Mouse (Mus musculus): ENCODE results near the gene Bend7. TPM values are rescaled to one million over a fixed set of nuclear protein-coding genes. Genes with fewer than 3 reads are reported as not detected.

The Bend7 gene
- polyA plus RNA-seq, 2 experiments, result 0.94 to 1.2 TPM

DNA sequence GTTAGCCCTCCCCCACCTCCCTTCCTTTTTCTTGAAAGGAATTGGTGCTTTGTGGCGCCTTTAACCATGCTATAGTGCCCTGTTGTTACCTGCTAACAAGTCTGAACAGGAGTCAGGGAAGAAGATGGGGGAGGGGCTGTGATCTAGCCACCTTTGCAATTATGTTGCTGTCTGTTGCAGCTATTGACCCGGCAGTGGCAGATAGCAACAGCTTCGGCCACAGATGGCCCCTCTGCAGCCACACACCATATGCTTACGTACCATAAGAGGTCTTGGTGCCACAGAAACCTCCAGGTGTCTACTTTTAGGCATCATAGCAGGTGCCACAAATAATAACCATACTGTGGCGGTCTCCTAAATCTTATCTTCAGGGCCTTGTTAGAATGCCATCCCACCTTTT, 43.1 kb downstream of the Bend7 start:
- TF ChIP-seq EP300 (IDR thresholded peaks at IDR 0.05; ENCODE audit: low read depth), result no peak
- TF ChIP-seq CTCF (IDR thresholded peaks at IDR 0.05; ENCODE audit: low read depth), result no peak
- Histone ChIP-seq H3K4me2 (ENCODE audit: low read depth) (no peak overlapping the region), H3K9ac (replicated peaks) (no peak overlapping the region), H3K36me3 (replicated peaks; ENCODE audit: control insufficient read depth, insufficient read depth, low read depth) (no peaks in the 10 kb centered on the region), H3K27ac (no peak overlapping the region), H3K4me1 (replicated peaks; ENCODE audit: control insufficient read depth in 2 of 2, insufficient read depth in 2 of 2, low read length in 1 of 2) (no peaks in the 10 kb centered on the region), H3K27me3 (ENCODE audit: control insufficient read depth, insufficient read depth, low read length) (no peaks in the 10 kb centered on the region), H3K4me3 (ENCODE audit: insufficient read depth in 1 of 2, low read depth in 2 of 2, low read length in 2 of 2) (no peak overlapping the region), H3K9me3 (ENCODE audit: control insufficient read depth, low read length) (no peaks in the 10 kb centered on the region)
- ATAC-seq (ENCODE audit: insufficient read depth), result no peak
- DNase-seq (ENCODE audit: low read depth in 3 of 3, low spot score in 3 of 3), result no peak
- WGBS (ENCODE audit: insufficient replicate concordance), result 58% methylated on average over 5 of the region's 5 CpGs

DNA sequence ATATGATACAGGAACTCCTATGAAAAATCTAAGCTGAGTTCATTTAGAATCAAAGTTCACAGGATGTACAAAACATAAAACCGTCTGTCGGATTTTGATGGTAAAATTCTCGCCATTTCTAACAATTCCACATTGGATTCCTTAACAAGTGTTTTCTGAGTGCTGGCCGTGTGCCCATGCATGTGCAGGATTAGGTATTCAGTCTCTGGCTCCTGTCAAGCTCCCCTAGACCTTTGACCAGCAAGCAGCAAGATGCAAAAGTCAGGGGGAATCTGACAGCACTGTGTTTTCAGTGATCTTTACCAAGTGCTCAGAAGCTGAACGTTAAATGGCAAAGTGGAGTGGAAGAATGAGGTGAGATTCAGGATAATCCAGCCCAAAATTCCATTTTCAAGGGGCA, 44.3 kb downstream of the Bend7 start:
- TF ChIP-seq CTCF (IDR thresholded peaks at IDR 0.05; ENCODE audit: low read depth) (no peak), EP300 (IDR thresholded peaks at IDR 0.05; ENCODE audit: low read depth) (no peak)
- Histone ChIP-seq H3K27ac (no peak overlapping the region), H3K36me3 (replicated peaks; ENCODE audit: control insufficient read depth, insufficient read depth, low read depth) (no peaks in the 10 kb centered on the region), H3K4me1 (replicated peaks; ENCODE audit: control insufficient read depth in 2 of 2, insufficient read depth in 2 of 2, low read length in 1 of 2) (no peaks in the 10 kb centered on the region), H3K9ac (replicated peaks) (no peak overlapping the region), H3K9me3 (ENCODE audit: control insufficient read depth, low read length) (no peaks in the 10 kb centered on the region), H3K27me3 (ENCODE audit: control insufficient read depth, insufficient read depth, low read length) (no peaks in the 10 kb centered on the region), H3K4me2 (ENCODE audit: low read depth) (no peak overlapping the region), H3K4me3 (ENCODE audit: insufficient read depth in 1 of 2, low read depth in 2 of 2, low read length in 2 of 2) (no peak overlapping the region)
- DNase-seq (ENCODE audit: low read depth in 3 of 3, low spot score in 3 of 3), result no peak
- ATAC-seq (ENCODE audit: insufficient read depth), result no peak
- WGBS (ENCODE audit: insufficient replicate concordance), result 62% methylated on average over 5 of the region's 5 CpGs

- no peaks in the 10 kb centered on the region for H3K27me3 ChIP-seq (ENCODE audit: control insufficient read depth, insufficient read depth, low read length)
- no peak overlapping the region for H3K4me3 ChIP-seq (ENCODE audit: insufficient read depth in 1 of 2, low read depth in 2 of 2, low read length in 2 of 2)
- 58% methylated on average over 3 of the region's 3 CpGs for WGBS (ENCODE audit: insufficient replicate concordance)
- H3K36me3 ChIP-seq (replicated peaks; ENCODE audit: control insufficient read depth, insufficient read depth, low read depth), result no peaks in the 10 kb centered on the region
- H3K4me2 ChIP-seq (ENCODE audit: low read depth), result no peak overlapping the region
- ATAC-seq (ENCODE audit: insufficient read depth) (no peak), DNase-seq (ENCODE audit: low read depth in 3 of 3, low spot score in 3 of 3) (no peak)
- H3K27ac ChIP-seq, result no peak overlapping the region
- TF ChIP-seq EP300 (IDR thresholded peaks at IDR 0.05; ENCODE audit: low read depth), result no peak
- no peak for TF ChIP-seq CTCF (IDR thresholded peaks at IDR 0.05; ENCODE audit: low read depth)
- no peak overlapping the region for H3K9ac ChIP-seq (replicated peaks)
- no peaks in the 10 kb centered on the region for H3K9me3 ChIP-seq (ENCODE audit: control insufficient read depth, low read length)
- no peaks in the 10 kb centered on the region for H3K4me1 ChIP-seq (replicated peaks; ENCODE audit: control insufficient read depth in 2 of 2, insufficient read depth in 2 of 2, low read length in 1 of 2)
These were observed 46.4 kb downstream of the Bend7 start for GRCm38 (mm10) chr2:4764071-4764470.

- no peak for TF ChIP-seq CTCF (IDR thresholded peaks at IDR 0.05; ENCODE audit: low read depth)
- no peak for TF ChIP-seq EP300 (IDR thresholded peaks at IDR 0.05; ENCODE audit: low read depth)
- DNase-seq (ENCODE audit: low read depth in 3 of 3, low spot score in 3 of 3) (no peak), ATAC-seq (ENCODE audit: insufficient read depth) (no peak)
- Histone ChIP-seq H3K27ac (no peak overlapping the region), H3K27me3 (ENCODE audit: control insufficient read depth, insufficient read depth, low read length) (no peaks in the 10 kb centered on the region), H3K9me3 (ENCODE audit: control insufficient read depth, low read length) (no peaks in the 10 kb centered on the region), H3K36me3 (replicated peaks; ENCODE audit: control insufficient read depth, insufficient read depth, low read depth) (no peaks in the 10 kb centered on the region), H3K4me3 (ENCODE audit: insufficient read depth in 1 of 2, low read depth in 2 of 2, low read length in 2 of 2) (no peak overlapping the region), H3K4me1 (replicated peaks; ENCODE audit: control insufficient read depth in 2 of 2, insufficient read depth in 2 of 2, low read length in 1 of 2) (no peaks in the 10 kb centered on the region), H3K4me2 (ENCODE audit: low read depth) (no peak overlapping the region), H3K9ac (replicated peaks) (no peak overlapping the region)
- 65% methylated on average over 2 of the region's 2 CpGs for WGBS (ENCODE audit: insufficient replicate concordance)
These were observed 52.7 kb downstream of the Bend7 start for GRCm38 (mm10) chr2:4770376-4770775.

DNA sequence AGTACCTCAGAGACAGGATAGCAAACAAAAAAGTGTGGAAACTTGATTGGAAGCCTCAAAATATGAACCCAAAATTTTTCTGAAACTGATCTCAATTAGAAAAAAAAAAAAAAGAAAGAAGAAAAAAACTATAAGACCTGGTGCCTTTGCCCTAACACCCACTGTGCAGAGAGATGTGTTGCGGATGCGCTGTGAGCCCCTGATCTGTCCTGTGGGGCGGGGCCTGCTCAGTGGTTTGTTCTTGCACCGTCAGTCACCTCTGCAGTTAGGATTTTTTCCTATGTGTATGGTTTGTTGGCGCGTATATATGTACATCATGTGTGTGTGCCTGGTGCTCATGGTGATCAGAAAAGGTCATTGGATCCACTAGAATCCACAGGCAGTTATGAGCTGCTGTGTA, 56.3 kb downstream of the Bend7 start:
- no peak overlapping the region for H3K27ac ChIP-seq
- no peaks in the 10 kb centered on the region for H3K27me3 ChIP-seq (ENCODE audit: control insufficient read depth, insufficient read depth, low read length)
- no peaks in the 10 kb centered on the region for H3K36me3 ChIP-seq (replicated peaks; ENCODE audit: control insufficient read depth, insufficient read depth, low read depth)
- H3K9me3 ChIP-seq (ENCODE audit: control insufficient read depth, low read length), result no peaks in the 10 kb centered on the region
- no peak for ATAC-seq (ENCODE audit: insufficient read depth)
- H3K4me3 ChIP-seq (ENCODE audit: insufficient read depth in 1 of 2, low read depth in 2 of 2, low read length in 2 of 2), result no peak overlapping the region
- WGBS (ENCODE audit: insufficient replicate concordance), result 76% methylated on average over 6 of the region's 6 CpGs
- no peak for DNase-seq (ENCODE audit: low read depth in 3 of 3, low spot score in 3 of 3)
- H3K4me1 ChIP-seq (replicated peaks; ENCODE audit: control insufficient read depth in 2 of 2, insufficient read depth in 2 of 2, low read length in 1 of 2), result 0 out of 4 replicates have a peak, but pooled peaks cover 0 to 2% of the 10 kb centered on the region in 2 experiments
- TF ChIP-seq CTCF (IDR thresholded peaks at IDR 0.05; ENCODE audit: low read depth) (no peak), EP300 (IDR thresholded peaks at IDR 0.05; ENCODE audit: low read depth) (no peak)
- H3K4me2 ChIP-seq (ENCODE audit: low read depth), result no peak overlapping the region
- no peak overlapping the region for H3K9ac ChIP-seq (replicated peaks)

All from liver, embryonic 14.5 days (tissue).